Mouse (Mus musculus): ENCODE data around the gene Diaph3.
A peak's percentile ranks its signal among the peaks of the same experiment; 100 is the strongest.

The Diaph3 gene

DNA sequence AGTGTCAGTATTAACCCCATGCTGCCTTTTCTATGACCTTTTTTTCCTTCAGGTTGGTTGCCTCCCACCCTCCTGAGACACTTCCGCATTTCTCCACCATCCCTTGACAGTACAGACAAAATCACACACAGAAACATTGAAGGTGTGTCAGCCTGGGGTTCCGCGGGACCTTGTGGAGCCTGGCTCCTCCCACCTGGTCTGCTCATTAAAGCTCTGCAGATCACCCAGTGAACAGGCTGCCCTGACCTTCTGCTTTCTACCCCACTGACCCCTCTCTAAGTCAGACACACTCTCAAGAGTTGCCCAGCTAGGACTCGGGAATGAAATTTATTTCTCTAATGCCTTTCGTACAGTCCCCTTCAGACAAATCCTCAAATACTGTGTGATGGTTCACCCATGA lies 500.9 kb downstream of the Diaph3 start:
- no peak for DNase-seq

DNA sequence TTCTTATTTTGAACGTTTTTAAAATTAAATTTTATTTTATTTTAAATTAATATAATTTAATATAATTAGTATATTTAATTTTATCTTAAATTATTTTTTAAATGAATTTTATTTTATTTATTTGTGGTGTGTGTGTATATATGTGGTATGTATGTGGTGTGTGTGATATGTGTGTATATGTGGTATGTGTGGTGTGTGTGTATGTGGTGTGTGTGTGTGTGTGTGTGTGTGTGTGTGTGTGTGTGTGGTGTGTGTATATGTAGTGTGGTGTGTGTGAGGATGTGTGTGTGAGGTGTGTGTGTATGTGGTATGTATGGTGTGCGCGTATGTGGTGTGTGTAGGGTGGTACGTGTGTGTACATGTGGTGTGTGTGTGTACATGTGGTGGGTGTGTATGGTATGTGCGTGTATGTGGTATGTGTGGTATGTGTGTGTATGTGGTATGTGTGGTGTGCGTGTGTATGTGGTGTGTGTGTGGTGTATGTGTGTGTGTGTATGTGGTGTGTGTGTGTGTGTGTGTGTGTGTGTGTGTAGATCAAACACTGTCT lies 505.4 kb downstream of the Diaph3 start:
- DNase-seq, result no peak

GRCm38 (mm10) chr14:86635052-86635451 lies 506.0 kb downstream of the Diaph3 start:
- DNase-seq, result no peak

DNA sequence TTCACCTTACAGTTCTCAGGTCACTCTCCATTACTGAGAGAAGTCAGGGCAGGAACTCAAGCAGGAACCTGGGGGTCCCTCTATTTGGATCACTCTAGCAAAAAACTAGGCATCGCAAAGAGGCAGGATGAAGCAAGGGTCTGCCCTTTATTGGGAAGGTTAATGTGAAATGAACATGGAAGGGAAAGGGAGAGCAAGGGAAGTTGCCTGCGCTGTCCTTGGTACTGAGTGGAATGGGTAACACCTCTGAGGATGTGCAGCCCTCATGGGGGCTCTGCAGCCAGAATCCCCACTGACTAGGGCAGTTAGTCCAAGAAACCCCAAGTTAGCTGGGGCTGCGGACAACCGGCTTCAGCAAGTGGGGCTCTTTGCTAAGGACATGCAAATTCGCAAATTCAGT lies 507.2 kb downstream of the Diaph3 start:
- DNase-seq, result peak; percentile 54

DNA sequence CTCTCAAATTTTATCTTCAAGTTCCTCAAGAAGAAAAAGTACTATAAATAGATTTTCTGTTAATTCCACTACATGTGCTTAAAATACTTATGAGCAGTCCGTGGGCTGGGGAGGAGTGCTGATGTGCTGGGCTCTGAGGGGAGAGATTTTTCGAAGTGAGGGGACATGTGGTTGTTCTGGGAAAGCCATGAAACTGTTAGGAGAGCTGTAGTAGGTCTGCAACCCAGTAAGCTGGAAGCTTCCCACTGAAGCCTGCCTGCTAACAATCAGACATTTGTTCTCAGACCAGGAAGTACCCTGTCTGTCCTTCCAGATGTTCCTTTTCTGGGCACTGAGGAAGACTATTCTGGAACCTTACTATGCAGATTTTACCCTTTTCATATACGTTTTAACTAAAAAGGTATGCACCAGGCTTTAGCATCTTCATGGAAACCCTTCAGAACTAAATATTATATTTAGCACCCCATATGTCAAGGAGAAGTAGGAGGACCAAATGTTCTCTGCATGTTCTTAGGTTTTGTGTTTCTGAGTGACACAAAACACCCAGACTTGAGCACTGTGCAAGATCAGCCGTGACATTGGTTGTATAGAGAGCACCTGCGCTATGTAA lies 516.1 kb downstream of the Diaph3 start:
- DNase-seq, result no peak

- DNase-seq, result no peak
Measured at GRCm38 (mm10) chr14:86619637-86620036, 521.4 kb downstream of the Diaph3 start.
